Mouse (Mus musculus) hindbrain, embryonic 12.5 days (tissue): ENCODE measurements around the gene Fkrp. TPM values are rescaled to one million over a fixed set of nuclear protein-coding genes. Genes with fewer than 3 reads are reported as not detected.
A peak's percentile ranks its signal among the peaks of the same experiment; 100 is the strongest.

Source experiments
- ATAC-seq: fragments of 200-750 bp; cut with Nextera tagmentation; 2 replicates; pipeline ENCODE4 v1.8.0; 2017; ENCODE audit warnings: moderate TSS enrichment; ENCODE audit not compliant: low FRiP score
- H3K27ac ChIP-seq: fragments of 300-500 bp; sonication (generic); 2 replicates; pipeline ENCODE4 v1.5.1; 2016; ENCODE audit warnings: mild to moderate bottlenecking
- H3K27me3 ChIP-seq: fragments of 300-500 bp; sonication (generic); 2 replicates; pipeline ENCODE4 v1.6.1; 2016; ENCODE audit warnings: mild to moderate bottlenecking
- H3K36me3 ChIP-seq: fragments of 300-500 bp; sonication (generic); 2 replicates; pipeline ENCODE4 v1.6.1; 2016; ENCODE audit warnings: mild to moderate bottlenecking
- H3K4me1 ChIP-seq: fragments of 300-500 bp; sonication (generic); 2 replicates; pipeline ENCODE4 v1.6.1; 2016
- H3K4me2 ChIP-seq: fragments of 300-500 bp; sonication (generic); replicated peaks from 2 replicates; pipeline ENCODE4 v1.6.1; 2016; ENCODE audit warnings: mild to moderate bottlenecking
- H3K4me3 ChIP-seq: fragments of 300-500 bp; sonication (generic); 2 replicates; pipeline ENCODE4 v1.5.1; 2016; ENCODE audit warnings: mild to moderate bottlenecking
- H3K9ac ChIP-seq: fragments of 300-500 bp; sonication (generic); 2 replicates; pipeline ENCODE4 v1.6.1; 2016; ENCODE audit warnings: mild to moderate bottlenecking, moderate library complexity
- H3K9me3 ChIP-seq: fragments of 300-500 bp; sonication (generic); replicated peaks from 2 replicates; pipeline ENCODE4 v1.6.1; 2016; ENCODE audit warnings: mild to moderate bottlenecking
- WGBS: fragments of 180-500 bp; shearing (Covaris S2); methylation state at CpG from one replicate; pipeline ENCODE4 v1.1.7; 2016; 5-methylcytosine and 5-hydroxymethylcytosine counted together
- polyA plus RNA-seq: library from polyadenylated mRNA; unstranded; fragments of >200 nt; fragmentation: Nextera tagmentation; extraction: Ambion mirVana; gene quantifications from 2 replicates; pipeline ENCODE4 v1.2.1, GENCODE M21; 2016

The Fkrp gene
- polyA plus RNA-seq, 1 experiment from 2014 or later = 38.7 TPM

- Histone ChIP-seq H3K9me3 (no peaks in the 10 kb centered on the region), H3K4me2 (no peak overlapping the region), H3K27ac (no peak overlapping the region), H3K36me3 (peaks cover 84% of the 10 kb centered on the region), H3K9ac (no peak overlapping the region), H3K27me3 (no peaks in the 10 kb centered on the region), H3K4me1 (peaks cover 15% of the 10 kb centered on the region), H3K4me3 (no peak overlapping the region)
- no peak for ATAC-seq
- WGBS = 87% methylated on average over 10 of the region's 10 CpGs
Observed at GRCm38 (mm10) chr7:16825785-16826184, 9.3 kb upstream of the Fkrp start.

GRCm38 (mm10) chr7:16823734-16824133 lies 7.2 kb upstream of the Fkrp start:
- no peak overlapping the region for H3K4me3 ChIP-seq
- H3K36me3 ChIP-seq = peaks cover 63% of the 10 kb centered on the region
- no peak overlapping the region for H3K27ac ChIP-seq
- H3K9me3 ChIP-seq = no peaks in the 10 kb centered on the region
- no peak overlapping the region for H3K4me2 ChIP-seq
- peaks cover 35% of the 10 kb centered on the region for H3K4me1 ChIP-seq
- no peaks in the 10 kb centered on the region for H3K27me3 ChIP-seq
- H3K9ac ChIP-seq = no peak overlapping the region
- ATAC-seq = no peak
- WGBS = 79% methylated on average over 5 of the region's 5 CpGs

GRCm38 (mm10) chr7:16821669-16822101 lies 5.2 kb upstream of the Fkrp start:
- Histone ChIP-seq H3K4me2 (no peak overlapping the region), H3K4me1 (peaks cover 51% of the 10 kb centered on the region), H3K9me3 (no peaks in the 10 kb centered on the region), H3K27ac (no peak overlapping the region), H3K9ac (no peak overlapping the region), H3K36me3 (peaks cover 43% of the 10 kb centered on the region), H3K4me3 (no peak overlapping the region), H3K27me3 (no peaks in the 10 kb centered on the region)
- WGBS = 70% methylated on average over 4 of the region's 4 CpGs
- ATAC-seq = no peak

- no peaks in the 10 kb centered on the region for H3K9me3 ChIP-seq
- peaks cover 37% of the 10 kb centered on the region for H3K36me3 ChIP-seq
- no peaks in the 10 kb centered on the region for H3K27me3 ChIP-seq
- H3K27ac ChIP-seq = no peak overlapping the region
- WGBS = 32% methylated on average over 3 of the region's 3 CpGs
- H3K4me1 ChIP-seq = peaks cover 47% of the 10 kb centered on the region
- no peak overlapping the region for H3K4me2 ChIP-seq
- no peak for ATAC-seq
- H3K4me3 ChIP-seq = no peak overlapping the region
- H3K9ac ChIP-seq = no peak overlapping the region
Observed at GRCm38 (mm10) chr7:16821091-16821490, 4.6 kb upstream of the Fkrp start.

- no peaks in the 10 kb centered on the region for H3K9me3 ChIP-seq
- H3K4me1 ChIP-seq = peaks cover 51% of the 10 kb centered on the region
- ATAC-seq = no peak
- peaks cover 29% of the 10 kb centered on the region for H3K36me3 ChIP-seq
- H3K27ac ChIP-seq = no peak overlapping the region
- no peak overlapping the region for H3K4me2 ChIP-seq
- H3K27me3 ChIP-seq = no peaks in the 10 kb centered on the region
- 0 out of 2 replicates have a peak overlapping the region, but pooled peaks have one; percentile 33 for H3K9ac ChIP-seq
- 67% methylated on average over 5 of the region's 5 CpGs for WGBS
- no peak overlapping the region for H3K4me3 ChIP-seq
Observed at GRCm38 (mm10) chr7:16820271-16820763, 3.8 kb upstream of the Fkrp start.

GRCm38 (mm10) chr7:16819794-16820193 lies 3.3 kb upstream of the Fkrp start:
- no peak for ATAC-seq
- Histone ChIP-seq H3K9ac (0 out of 2 replicates have a peak overlapping the region, but pooled peaks have one; percentile 33), H3K9me3 (no peaks in the 10 kb centered on the region), H3K4me1 (peaks cover 56% of the 10 kb centered on the region), H3K36me3 (peaks cover 24% of the 10 kb centered on the region), H3K4me3 (no peak overlapping the region), H3K27ac (no peak overlapping the region), H3K4me2 (no peak overlapping the region), H3K27me3 (no peaks in the 10 kb centered on the region)
- WGBS = 74% methylated on average over 5 of the region's 5 CpGs

- Histone ChIP-seq H3K27me3 (peaks cover 7% of the 10 kb centered on the region), H3K4me2 (peak overlapping the region; percentile 74), H3K9ac (peak overlapping the region; percentile 99), H3K4me1 (peaks cover 72% of the 10 kb centered on the region), H3K4me3 (peak overlapping the region; percentile 80), H3K27ac (peak overlapping the region; percentile 99; the same call in 1 of the 2 replicates), H3K36me3 (0 out of 2 replicates have a peak, but pooled peaks cover 5% of the 10 kb centered on the region), H3K9me3 (no peaks in the 10 kb centered on the region)
- 52% methylated on average over 3 of the region's 3 CpGs for WGBS
- no peak for ATAC-seq
Observed at GRCm38 (mm10) chr7:16817693-16818092, 1.2 kb upstream of the Fkrp start.

- peak overlapping the region; percentile 74 for H3K4me2 ChIP-seq
- peak; percentile 78 for ATAC-seq
- 0% methylated on average over 31 of the region's 55 CpGs for WGBS
Observed at GRCm38 (mm10) chr7:16816078-16816474, 456 bp downstream of the Fkrp start.

GRCm38 (mm10) chr7:16815351-16815941 lies 1.1 kb downstream of the Fkrp start, which contains the start of gene Strn4:
TSS of gene Strn4 (plus strand) at chr7:16815889.
- Histone ChIP-seq H3K27me3 (peaks cover 29% of the 10 kb centered on the region), H3K4me1 (peaks cover 72% of the 10 kb centered on the region), H3K4me2 (peak within 1 kb of the TSS; percentile 74), H3K36me3 (no peaks in the 10 kb centered on the region), H3K9me3 (no peaks in the 10 kb centered on the region), H3K9ac (peak within 1 kb of the TSS; percentile 99), H3K4me3 (peak within 1 kb of the TSS; percentile 80), H3K27ac (peak within 1 kb of the TSS; percentile 99)
- peak; percentile 85 for ATAC-seq
- WGBS = 0% methylated on average over 1 of the region's 1 CpGs

More at GRCm38 (mm10) chr7:16816078-16816474, 456 bp downstream of the Fkrp start:
- peak overlapping the region; percentile 99 for H3K9ac ChIP-seq
- H3K36me3 ChIP-seq = no peaks in the 10 kb centered on the region
- H3K4me1 ChIP-seq = peaks cover 74% of the 10 kb centered on the region
- H3K9me3 ChIP-seq = no peaks in the 10 kb centered on the region
- H3K27ac ChIP-seq = peak overlapping the region; percentile 99
- peaks cover 23% of the 10 kb centered on the region for H3K27me3 ChIP-seq
- peak overlapping the region; percentile 80 for H3K4me3 ChIP-seq

GRCm38 (mm10) chr7:16812505-16812904 lies 4.0 kb downstream of the Fkrp start:
- Histone ChIP-seq H3K9me3 (no peaks in the 10 kb centered on the region), H3K4me1 (peaks cover 48% of the 10 kb centered on the region), H3K27ac (no peak overlapping the region), H3K4me3 (no peak overlapping the region), H3K4me2 (no peak overlapping the region), H3K36me3 (peaks cover 9% of the 10 kb centered on the region; the same call in 1 of the 2 replicates), H3K27me3 (peaks cover 34% of the 10 kb centered on the region), H3K9ac (no peak overlapping the region)
- ATAC-seq = no peak
- 83% methylated on average over 2 of the region's 2 CpGs for WGBS

- Histone ChIP-seq H3K27me3 (peaks cover 34% of the 10 kb centered on the region), H3K4me2 (peak overlapping the region; percentile 67), H3K9me3 (no peaks in the 10 kb centered on the region), H3K4me1 (peaks cover 45% of the 10 kb centered on the region), H3K36me3 (peaks cover 11% of the 10 kb centered on the region; the same call in 1 of the 2 replicates), H3K9ac (peak overlapping the region; percentile 53), H3K27ac (peak overlapping the region; percentile 75), H3K4me3 (peak overlapping the region; percentile 42)
- no peak for ATAC-seq
- WGBS = 9% methylated on average over 17 of the region's 17 CpGs
Observed at GRCm38 (mm10) chr7:16811649-16812070, 4.9 kb downstream of the Fkrp start.

- peak; percentile 20; the same call in 1 of the 2 replicates for ATAC-seq
- H3K4me1 ChIP-seq = peaks cover 45% of the 10 kb centered on the region
- 5% methylated on average over 87 of the region's 90 CpGs for WGBS
Observed at GRCm38 (mm10) chr7:16810920-16811648, 5.4 kb downstream of the Fkrp start.

More at GRCm38 (mm10) chr7:16810920-16811648, 5.4 kb downstream of the Fkrp start:
- Histone ChIP-seq H3K9me3 (no peaks in the 10 kb centered on the region), H3K27me3 (peaks cover 34% of the 10 kb centered on the region), H3K9ac (peak overlapping the region; percentile 53), H3K27ac (peak overlapping the region; percentile 75), H3K4me3 (peak overlapping the region; percentile 42), H3K4me2 (peak overlapping the region; percentile 67), H3K36me3 (peaks cover 15% of the 10 kb centered on the region; the same call in 1 of the 2 replicates)
